Mouse (Mus musculus) C2C12 (cell line): ENCODE results near the gene Dnajc5g.

ENCODE experiments used
- CEBPB ChIP-seq: IDR thresholded peaks from one replicate; pipeline ENCODE4 v1.6.1; 2011; ENCODE audit warnings: low read depth, mild to moderate bottlenecking, control low read depth, moderate library complexity
- CTCF ChIP-seq: IDR thresholded peaks from one replicate; pipeline ENCODE4 v1.5.1; 2011; ENCODE audit not compliant: control insufficient read depth, insufficient read depth, insufficient read length
- MYOG ChIP-seq: IDR thresholded peaks from one replicate; pipeline ENCODE4 v1.6.1; 2011; ENCODE audit not compliant: control insufficient read depth, insufficient read length; ENCODE audit errors: extremely low read depth
- USF1 ChIP-seq: IDR thresholded peaks from one replicate; pipeline ENCODE4 v1.6.1; 2011; ENCODE audit warnings: low read depth, mild to moderate bottlenecking, control low read depth, moderate library complexity

DNA sequence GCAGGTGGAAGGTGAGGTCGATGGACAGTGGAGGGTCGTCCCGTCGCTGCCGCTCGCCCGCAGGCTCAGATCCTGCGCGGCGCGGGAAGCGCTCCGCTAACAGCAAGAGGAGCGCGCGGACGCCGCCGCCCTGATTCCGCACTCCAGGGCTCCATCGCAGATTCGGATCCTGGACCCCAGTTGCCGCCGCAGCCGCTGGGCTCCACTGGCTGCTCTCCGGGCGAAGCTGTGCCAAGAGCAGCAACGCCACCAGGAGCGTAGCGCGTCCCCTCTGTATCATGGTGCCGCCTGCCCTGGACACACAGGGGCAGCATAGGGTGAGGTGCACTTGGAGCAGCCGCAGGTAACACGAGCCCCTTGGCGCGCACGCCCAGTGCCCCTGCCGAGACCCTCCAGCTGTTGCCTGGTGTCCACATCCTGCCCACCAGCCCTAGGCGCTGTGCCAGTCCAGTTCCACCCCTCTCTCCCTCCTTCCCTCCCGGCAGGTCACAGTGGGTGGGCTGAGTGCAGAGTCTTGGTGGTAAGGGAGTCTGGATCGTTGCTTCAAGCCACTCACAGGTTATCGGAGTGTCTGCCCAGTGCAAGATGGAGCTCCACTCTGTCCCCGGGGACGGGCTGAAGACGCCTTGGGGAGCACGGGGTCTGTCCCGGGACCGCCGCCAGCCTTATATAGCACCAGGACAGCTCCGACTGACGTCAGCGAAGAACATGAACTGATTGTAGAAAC is 32.3 kb downstream of the Dnajc5g start, which contains the start of gene Ucn:
- TF ChIP-seq USF1 = no peak
- TF ChIP-seq MYOG = no peak
- no peak for TF ChIP-seq CTCF
- TF ChIP-seq CEBPB = no peak
